Mouse (Mus musculus) inflammation-experienced regulatory T-cells (primary cell): Measurements from ENCODE around the gene Mmachc. TPM values are rescaled to one million over a fixed set of nuclear protein-coding genes. Genes with fewer than 3 reads are reported as not detected.

Experiments
- polyA plus RNA-seq, 2 experiments: library from polyadenylated mRNA; unstranded; fragments of 100-300 nt; shearing (Covaris generic); gene quantifications; one replicate each; pipeline ENCODE4 v1.2.1; 2017

Gene Mmachc
- 10 to 100 TPM in 1 of 2 experiments, 1 to 10 TPM in 1; 9.6 to 10.3 TPM for polyA plus RNA-seq

GRCm38 (mm10) chr4:116708201-116708764 is at the start of gene Mmachc, which contains the start of gene Ccdc163:
TSS of gene Mmachc (minus strand) at chr4:116708406.
TSS of gene Ccdc163 (plus strand) at chr4:116708509.

GRCm38 (mm10) chr4:116720343-116721097 is 12.3 kb upstream of the Mmachc start, which contains the start of gene Tesk2:
TSS of gene Tesk2 (plus strand) at chr4:116720948.

GRCm38 (mm10) chr4:116685402-116686061 is 22.7 kb downstream of the Mmachc start, which contains the start of gene Prdx1:
TSS of gene Prdx1 (plus strand) at chr4:116685544.

Other genes with a start within 250 kb of the Mmachc start
- gene Mast2, start 244.2 kb downstream of the Mmachc start, polyA plus RNA-seq, result 10 to 100 TPM; 16.0 to 18.4 TPM
- 10 to 100 TPM; 16.8 to 19.6 TPM for gene Ipp, start 200.9 kb downstream of the Mmachc start, polyA plus RNA-seq
- 10 to 100 TPM; 20.2 to 23.2 TPM for gene Tmem69, start 152.5 kb downstream of the Mmachc start, polyA plus RNA-seq
- 10 to 100 TPM; 44.7 to 46.2 TPM for gene Gpbp1l1, start 150.7 kb downstream of the Mmachc start, polyA plus RNA-seq
- 10 to 100 TPM; 15.4 to 17.5 TPM for gene Ccdc17, start 111.8 kb downstream of the Mmachc start, polyA plus RNA-seq
- 10 to 100 TPM; 37.6 to 41.0 TPM for gene Nasp, start 80.5 kb downstream of the Mmachc start, polyA plus RNA-seq
- gene Akr1a1, start 56.7 kb downstream of the Mmachc start, polyA plus RNA-seq, result 100 to 1,000 TPM; 260 to 321 TPM
- 100 to 1,000 TPM; 532 to 563 TPM for gene Prdx1, start 22.9 kb downstream of the Mmachc start, polyA plus RNA-seq
- gene Ccdc163, start 103 bp upstream of the Mmachc start, polyA plus RNA-seq, result 10 to 100 TPM; 15.9 to 22.0 TPM
- 1 to 10 TPM; 5.3 to 8.3 TPM for gene Tesk2, start 12.5 kb upstream of the Mmachc start, polyA plus RNA-seq
- gene Toe1, start 99.2 kb upstream of the Mmachc start, polyA plus RNA-seq, result 10 to 100 TPM; 39.8 to 43.6 TPM
- 10 to 100 TPM in 1 of 2 experiments, 1 to 10 TPM in 1; 9.6 to 18.9 TPM for gene Mutyh, start 99.3 kb upstream of the Mmachc start, polyA plus RNA-seq
- under 1 TPM; 0.21 to 0.37 TPM for gene Hpdl, start 113.3 kb upstream of the Mmachc start, polyA plus RNA-seq
- gene Zswim5, start 169.0 kb upstream of the Mmachc start, polyA plus RNA-seq, result 1 to 10 TPM in 1 of 2 experiments, under 1 TPM in 1; 0.02 to 1.4 TPM